Mouse (Mus musculus): ENCODE measurements around the gene Dnajc14. TPM values are rescaled to one million over a fixed set of nuclear protein-coding genes. Genes with fewer than 3 reads are reported as not detected.

Dnajc14 gene
- total RNA-seq (2021): 10 to 100 TPM; 63.7 to 67.1 TPM
- long read RNA-seq, experiment 1, full-length matches to known transcripts: 67 of 78 reads
- long read RNA-seq, experiment 1, partial matches to known transcripts: 7 of 78 reads
- long read RNA-seq, experiment 1, other reads (novel, unspliced or antisense): 4 of 78 reads
- long read RNA-seq, experiment 2, full-length matches to known transcripts: 81 of 92 reads
- long read RNA-seq, experiment 2, partial matches to known transcripts: 9 of 92 reads
- long read RNA-seq, experiment 2, other reads (novel, unspliced or antisense): 2 of 92 reads

- peak; percentile 74 to 77 for DNase-seq (ENCODE audit: low spot score in 2 of 2)
Observed at GRCm38 (mm10) chr10:128803771-128804270, at the start of gene Dnajc14. TSS of gene Dnajc14 (plus strand) at chr10:128804062.

GRCm38 (mm10) chr10:128772895-128773294, 31.0 kb upstream of the Dnajc14 start:
- no peak for DNase-seq (ENCODE audit: low spot score in 2 of 2)

GRCm38 (mm10) chr10:128773685-128774084, 30.2 kb upstream of the Dnajc14 start:
- no peak for DNase-seq (ENCODE audit: low spot score in 2 of 2)

GRCm38 (mm10) chr10:128778441-128778840, 25.4 kb upstream of the Dnajc14 start:
- no peak for DNase-seq (ENCODE audit: low spot score in 2 of 2)

- DNase-seq (ENCODE audit: low spot score in 2 of 2): no peak
Observed at GRCm38 (mm10) chr10:128779011-128779795, 24.7 kb upstream of the Dnajc14 start.

GRCm38 (mm10) chr10:128780200-128780599, 23.7 kb upstream of the Dnajc14 start:
- DNase-seq (ENCODE audit: low spot score in 2 of 2): no peak

- no peak for DNase-seq (ENCODE audit: low spot score in 2 of 2)
Observed at GRCm38 (mm10) chr10:128790398-128791124, 13.3 kb upstream of the Dnajc14 start, which contains the start of gene Mmp19. TSS of gene Mmp19 (plus strand) at chr10:128790910.

- DNase-seq (ENCODE audit: low spot score in 2 of 2): no peak
Observed at GRCm38 (mm10) chr10:128792041-128792440, 11.8 kb upstream of the Dnajc14 start.

GRCm38 (mm10) chr10:128793258-128793657, 10.6 kb upstream of the Dnajc14 start:
- no peak for DNase-seq (ENCODE audit: low spot score in 2 of 2)

- no peak for DNase-seq (ENCODE audit: low spot score in 2 of 2)
Observed at GRCm38 (mm10) chr10:128794391-128794790, 9.5 kb upstream of the Dnajc14 start.

GRCm38 (mm10) chr10:128795581-128795980, 8.3 kb upstream of the Dnajc14 start:
- DNase-seq (ENCODE audit: low spot score in 2 of 2): no peak

GRCm38 (mm10) chr10:128798676-128799075, 5.2 kb upstream of the Dnajc14 start:
- no peak for DNase-seq (ENCODE audit: low spot score in 2 of 2)

GRCm38 (mm10) chr10:128801981-128802495, 1.8 kb upstream of the Dnajc14 start:
- no peak for DNase-seq (ENCODE audit: low spot score in 2 of 2)

GRCm38 (mm10) chr10:128802956-128803355, 906 bp upstream of the Dnajc14 start:
- DNase-seq (ENCODE audit: low spot score in 2 of 2): no peak

- no peak for DNase-seq (ENCODE audit: low spot score in 2 of 2)
Observed at GRCm38 (mm10) chr10:128803361-128803760, 501 bp upstream of the Dnajc14 start.

GRCm38 (mm10) chr10:128804271-128805091, 619 bp downstream of the Dnajc14 start, which contains the start of gene Tmem198b:
TSS of gene Tmem198b (minus strand) at chr10:128804370.
- peak; percentile 87 to 89 for DNase-seq (ENCODE audit: low spot score in 2 of 2)

GRCm38 (mm10) chr10:128805092-128806000, 1.5 kb downstream of the Dnajc14 start:
- DNase-seq (ENCODE audit: low spot score in 2 of 2): peak; percentile 92 to 97

GRCm38 (mm10) chr10:128806086-128806485, 2.2 kb downstream of the Dnajc14 start:
- DNase-seq (ENCODE audit: low spot score in 2 of 2): no peak

GRCm38 (mm10) chr10:128807018-128807417, 3.2 kb downstream of the Dnajc14 start:
- no peak for DNase-seq (ENCODE audit: low spot score in 2 of 2)
